Mouse (Mus musculus): ENCODE results near the gene Pear1. TPM values are rescaled to one million over a fixed set of nuclear protein-coding genes. Genes with fewer than 3 reads are reported as not detected.

Pear1 gene
- polyA plus RNA-seq, 1 experiment from 2014 or later = 34.5 TPM

- WGBS = 52% methylated on average over 23 of the region's 23 CpGs
- no peaks in the 10 kb centered on the region for H3K36me3 ChIP-seq (ENCODE audit: control insufficient read depth, insufficient read depth, low read length)
- H3K27ac ChIP-seq (ENCODE audit: low read length) = no peak overlapping the region
- no peak for ATAC-seq (ENCODE audit: low read depth)
- no peak overlapping the region; the same call in 1 of the 2 replicates for H3K9ac ChIP-seq (ENCODE audit: low read length)
- H3K9me3 ChIP-seq (ENCODE audit: control insufficient read depth, low read length) = no peaks in the 10 kb centered on the region
- H3K27me3 ChIP-seq (ENCODE audit: control insufficient read depth, insufficient read depth, low read depth, low read length) = peaks cover 8% of the 10 kb centered on the region; the same call in 1 of the 2 replicates
- H3K4me1 ChIP-seq (replicated peaks; ENCODE audit: control insufficient read depth, insufficient read depth, low read length) = 0 out of 2 replicates have a peak, but pooled peaks cover 4% of the 10 kb centered on the region
- no peak overlapping the region for H3K4me3 ChIP-seq (ENCODE audit: low read length)
- H3K4me2 ChIP-seq (ENCODE audit: low read depth, low read length) = no peak overlapping the region
Measured at GRCm38 (mm10) chr3:87778283-87778682, 45.8 kb downstream of the Pear1 start.

- Histone ChIP-seq H3K4me2 (ENCODE audit: low read depth, low read length) (no peak overlapping the region), H3K9ac (ENCODE audit: low read length) (no peak overlapping the region), H3K27ac (ENCODE audit: low read length) (no peak overlapping the region), H3K27me3 (ENCODE audit: control insufficient read depth, insufficient read depth, low read depth, low read length) (no peaks in the 10 kb centered on the region), H3K4me3 (ENCODE audit: low read length) (no peak overlapping the region), H3K9me3 (ENCODE audit: control insufficient read depth, low read length) (no peaks in the 10 kb centered on the region), H3K4me1 (replicated peaks; ENCODE audit: control insufficient read depth, insufficient read depth, low read length) (peaks cover 16% of the 10 kb centered on the region), H3K36me3 (ENCODE audit: control insufficient read depth, insufficient read depth, low read length) (no peaks in the 10 kb centered on the region)
- WGBS = 25% methylated on average over 6 of the region's 6 CpGs
- no peak for ATAC-seq (ENCODE audit: low read depth)
Measured at GRCm38 (mm10) chr3:87771088-87771487, 53.0 kb downstream of the Pear1 start.

GRCm38 (mm10) chr3:87770280-87770679, 53.8 kb downstream of the Pear1 start:
- H3K27me3 ChIP-seq (ENCODE audit: control insufficient read depth, insufficient read depth, low read depth, low read length) = no peaks in the 10 kb centered on the region

GRCm38 (mm10) chr3:87769506-87769905, 54.6 kb downstream of the Pear1 start:
- WGBS = 80% methylated on average over 8 of the region's 8 CpGs
- Histone ChIP-seq H3K4me2 (ENCODE audit: low read depth, low read length) (no peak overlapping the region), H3K9ac (ENCODE audit: low read length) (no peak overlapping the region), H3K9me3 (ENCODE audit: control insufficient read depth, low read length) (no peaks in the 10 kb centered on the region), H3K36me3 (ENCODE audit: control insufficient read depth, insufficient read depth, low read length) (no peaks in the 10 kb centered on the region), H3K27ac (ENCODE audit: low read length) (no peak overlapping the region), H3K4me3 (ENCODE audit: low read length) (no peak overlapping the region; the same call in 1 of the 2 replicates), H3K27me3 (ENCODE audit: control insufficient read depth, insufficient read depth, low read depth, low read length) (no peaks in the 10 kb centered on the region), H3K4me1 (replicated peaks; ENCODE audit: control insufficient read depth, insufficient read depth, low read length) (peaks cover 32% of the 10 kb centered on the region)
- no peak for ATAC-seq (ENCODE audit: low read depth)

More at GRCm38 (mm10) chr3:87770280-87770679, 53.8 kb downstream of the Pear1 start:
- no peaks in the 10 kb centered on the region for H3K36me3 ChIP-seq (ENCODE audit: control insufficient read depth, insufficient read depth, low read length)
- H3K27ac ChIP-seq (ENCODE audit: low read length) = no peak overlapping the region
- WGBS = 0% methylated on average over 4 of the region's 4 CpGs
- no peak overlapping the region for H3K4me2 ChIP-seq (ENCODE audit: low read depth, low read length)
- no peak for ATAC-seq (ENCODE audit: low read depth)
- no peak overlapping the region for H3K4me3 ChIP-seq (ENCODE audit: low read length)
- H3K9ac ChIP-seq (ENCODE audit: low read length) = no peak overlapping the region
- peaks cover 24% of the 10 kb centered on the region for H3K4me1 ChIP-seq (replicated peaks; ENCODE audit: control insufficient read depth, insufficient read depth, low read length)
- no peaks in the 10 kb centered on the region for H3K9me3 ChIP-seq (ENCODE audit: control insufficient read depth, low read length)

- under 1% methylated on average over 33 of the region's 37 CpGs for WGBS
- peak; percentile 85 for ATAC-seq (ENCODE audit: low read depth)
- Histone ChIP-seq H3K9ac (ENCODE audit: low read length) (peak overlapping the region; percentile 72), H3K27me3 (ENCODE audit: control insufficient read depth, insufficient read depth, low read depth, low read length) (no peaks in the 10 kb centered on the region), H3K4me3 (ENCODE audit: low read length) (peak overlapping the region; percentile 62), H3K36me3 (ENCODE audit: control insufficient read depth, insufficient read depth, low read length) (no peaks in the 10 kb centered on the region), H3K4me1 (replicated peaks; ENCODE audit: control insufficient read depth, insufficient read depth, low read length) (peaks cover 39% of the 10 kb centered on the region), H3K9me3 (ENCODE audit: control insufficient read depth, low read length) (no peaks in the 10 kb centered on the region), H3K27ac (ENCODE audit: low read length) (peak overlapping the region; percentile 77), H3K4me2 (ENCODE audit: low read depth, low read length) (peak overlapping the region; percentile 65)
Measured at GRCm38 (mm10) chr3:87768844-87769243, 55.3 kb downstream of the Pear1 start.

GRCm38 (mm10) chr3:87768431-87768830, 55.7 kb downstream of the Pear1 start:
- no peaks in the 10 kb centered on the region for H3K27me3 ChIP-seq (ENCODE audit: control insufficient read depth, insufficient read depth, low read depth, low read length)
- no peaks in the 10 kb centered on the region for H3K36me3 ChIP-seq (ENCODE audit: control insufficient read depth, insufficient read depth, low read length)
- no peak for ATAC-seq (ENCODE audit: low read depth)
- H3K4me3 ChIP-seq (ENCODE audit: low read length) = peak overlapping the region; percentile 62
- H3K4me2 ChIP-seq (ENCODE audit: low read depth, low read length) = peak overlapping the region; percentile 65
- peaks cover 42% of the 10 kb centered on the region for H3K4me1 ChIP-seq (replicated peaks; ENCODE audit: control insufficient read depth, insufficient read depth, low read length)
- peak overlapping the region; percentile 77 for H3K27ac ChIP-seq (ENCODE audit: low read length)
- peak overlapping the region; percentile 72 for H3K9ac ChIP-seq (ENCODE audit: low read length)
- no peaks in the 10 kb centered on the region for H3K9me3 ChIP-seq (ENCODE audit: control insufficient read depth, low read length)
- WGBS = 23% methylated on average over 6 of the region's 6 CpGs

- 59% methylated on average over 8 of the region's 8 CpGs for WGBS
Measured at GRCm38 (mm10) chr3:87767764-87768163, 56.3 kb downstream of the Pear1 start.

GRCm38 (mm10) chr3:87766284-87766667, 57.8 kb downstream of the Pear1 start:
- no peaks in the 10 kb centered on the region for H3K27me3 ChIP-seq (ENCODE audit: control insufficient read depth, insufficient read depth, low read depth, low read length)
- peak overlapping the region; percentile 48 for H3K4me2 ChIP-seq (ENCODE audit: low read depth, low read length)
- WGBS = 77% methylated on average over 3 of the region's 3 CpGs
- H3K9ac ChIP-seq (ENCODE audit: low read length) = peak overlapping the region; percentile 56; the same call in 1 of the 2 replicates
- H3K9me3 ChIP-seq (ENCODE audit: control insufficient read depth, low read length) = no peaks in the 10 kb centered on the region
- H3K4me3 ChIP-seq (ENCODE audit: low read length) = peak overlapping the region; percentile 4; the same call in 1 of the 2 replicates
- no peak for ATAC-seq (ENCODE audit: low read depth)
- H3K4me1 ChIP-seq (replicated peaks; ENCODE audit: control insufficient read depth, insufficient read depth, low read length) = peaks cover 57% of the 10 kb centered on the region
- H3K36me3 ChIP-seq (ENCODE audit: control insufficient read depth, insufficient read depth, low read length) = no peaks in the 10 kb centered on the region
- H3K27ac ChIP-seq (ENCODE audit: low read length) = peak overlapping the region; percentile 97

More at GRCm38 (mm10) chr3:87767764-87768163, 56.3 kb downstream of the Pear1 start:
- no peaks in the 10 kb centered on the region for H3K36me3 ChIP-seq (ENCODE audit: control insufficient read depth, insufficient read depth, low read length)
- H3K9me3 ChIP-seq (ENCODE audit: control insufficient read depth, low read length) = no peaks in the 10 kb centered on the region
- H3K27ac ChIP-seq (ENCODE audit: low read length) = peak overlapping the region; percentile 77
- ATAC-seq (ENCODE audit: low read depth) = no peak
- H3K4me3 ChIP-seq (ENCODE audit: low read length) = peak overlapping the region; percentile 62
- peak overlapping the region; percentile 72 for H3K9ac ChIP-seq (ENCODE audit: low read length)
- peak overlapping the region; percentile 65 for H3K4me2 ChIP-seq (ENCODE audit: low read depth, low read length)
- H3K4me1 ChIP-seq (replicated peaks; ENCODE audit: control insufficient read depth, insufficient read depth, low read length) = peaks cover 46% of the 10 kb centered on the region
- no peaks in the 10 kb centered on the region for H3K27me3 ChIP-seq (ENCODE audit: control insufficient read depth, insufficient read depth, low read depth, low read length)

- H3K9me3 ChIP-seq (ENCODE audit: control insufficient read depth, low read length) = no peaks in the 10 kb centered on the region
- peak overlapping the region; percentile 56 for H3K9ac ChIP-seq (ENCODE audit: low read length)
- H3K4me2 ChIP-seq (ENCODE audit: low read depth, low read length) = peak overlapping the region; percentile 48
- H3K4me1 ChIP-seq (replicated peaks; ENCODE audit: control insufficient read depth, insufficient read depth, low read length) = peaks cover 57% of the 10 kb centered on the region
- no peak for ATAC-seq (ENCODE audit: low read depth)
- H3K36me3 ChIP-seq (ENCODE audit: control insufficient read depth, insufficient read depth, low read length) = no peaks in the 10 kb centered on the region
- H3K27ac ChIP-seq (ENCODE audit: low read length) = peak overlapping the region; percentile 97
- H3K4me3 ChIP-seq (ENCODE audit: low read length) = peak overlapping the region; percentile 23; the same call in 1 of the 2 replicates
- no peaks in the 10 kb centered on the region for H3K27me3 ChIP-seq (ENCODE audit: control insufficient read depth, insufficient read depth, low read depth, low read length)
- WGBS = 68% methylated on average over 5 of the region's 5 CpGs
Measured at GRCm38 (mm10) chr3:87765631-87766283, 58.3 kb downstream of the Pear1 start.

Measured in lung, embryonic 16.5 days (tissue).